Mouse (Mus musculus) heart, adult 2 months (tissue): ENCODE measurements around the gene Pdcd5.

Source experiments
- EP300 ChIP-seq: fragments of 200-500 bp; IDR thresholded peaks from 2 replicates; pipeline ENCODE4 v1.6.1; 2011; ENCODE audit warnings: low read depth, low read length, control low read depth; ENCODE audit not compliant: insufficient read depth
- POLR2A ChIP-seq: fragments of 200-500 bp; IDR thresholded peaks from 2 replicates; pipeline ENCODE4 v1.6.1; 2011; ENCODE audit warnings: mild to moderate bottlenecking, low read depth, low read length, control low read depth; ENCODE audit not compliant: insufficient read depth

DNA sequence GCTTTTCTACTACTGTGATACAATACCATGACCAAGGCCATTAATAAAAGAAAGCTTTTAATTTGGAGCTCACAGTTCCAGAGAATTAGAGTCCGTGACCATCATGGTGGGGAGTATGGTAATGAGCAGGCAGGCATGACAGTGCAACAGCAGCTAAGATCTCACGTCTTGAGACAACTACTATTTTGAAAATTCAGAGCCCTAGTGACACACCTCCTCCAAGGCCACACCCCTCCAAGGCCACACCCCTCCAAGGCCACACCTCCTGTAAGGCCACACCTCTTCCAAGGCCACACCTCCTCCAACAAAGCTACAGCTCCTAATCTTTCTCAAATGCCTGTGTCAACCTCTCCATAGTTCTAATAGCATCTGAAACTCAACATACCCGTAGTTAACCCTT lies 1.8 kb upstream of the Pdcd5 start:
- TF ChIP-seq EP300 (no peak), POLR2A (no peak)
